8 mouse cellular contexts compared by ENCODE assay signal in the genomic region with DNA sequence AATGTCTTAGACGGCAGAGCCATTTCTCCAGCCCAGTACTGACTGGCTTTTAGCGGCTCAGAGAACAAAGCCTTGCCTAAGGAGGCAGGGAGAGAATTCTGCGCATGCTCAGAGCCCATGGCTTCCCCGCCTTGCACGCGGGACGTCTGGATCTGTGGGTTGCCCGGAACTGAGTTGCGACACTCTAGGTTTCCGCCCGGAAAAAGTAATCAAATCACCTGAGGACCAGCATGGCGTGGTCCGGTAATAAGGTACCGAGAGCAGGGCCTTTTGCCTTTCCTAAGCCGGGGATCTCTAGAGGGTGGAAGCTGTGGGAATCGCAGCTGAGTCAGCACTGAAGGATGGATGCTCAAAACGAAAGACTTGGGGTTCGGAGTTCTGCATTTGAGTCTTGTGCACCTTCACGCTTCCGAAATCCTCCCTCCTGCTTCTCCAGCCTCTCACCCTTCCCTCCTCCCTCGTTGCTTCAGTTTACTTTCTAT. TPM values are rescaled to one million over a fixed set of nuclear protein-coding genes. Genes with fewer than 3 reads are reported as not detected.
DNase-seq lines count a peak whose midpoint lies in the region; ATAC-seq and TF ChIP-seq lines count a peak whose summit lies in the region.

Xrcc5 (plus strand) TSS at position 105 of the 482 bp plus-strand sequence.

- H3K9ac ChIP-seq in heart, embryonic 12.5 days, result peak within 1 kb of the TSS; percentile 72
- H3K9ac ChIP-seq in kidney, postnatal 0 days (ENCODE audit: low read depth, low read length), result peak within 1 kb of the TSS; percentile 54
- peak within 1 kb of the TSS; percentile 81 for H3K9ac ChIP-seq in liver, embryonic 11.5 days (ENCODE audit: low read depth, low read length)
- H3K9ac ChIP-seq in stomach, embryonic 14.5 days (replicated peaks; ENCODE audit: low read depth, low read length), result peak within 1 kb of the TSS; percentile 72

- no peak for TF ChIP-seq CTCF in kidney, postnatal 0 days (IDR thresholded peaks at IDR 0.05; ENCODE audit: low read depth)

- peak; percentile 96 for ATAC-seq in erythroblast, adult 5-6 weeks (replicated peaks; ENCODE audit: low FRiP score, poor library complexity, severe bottlenecking)
- ATAC-seq in heart, embryonic 12.5 days (ENCODE audit: insufficient number of reproducible peaks, low FRiP score), result peak; percentile 93
- ATAC-seq in kidney, postnatal 0 days (replicated peaks; ENCODE audit: low FRiP score, low read depth), result peak; percentile 97
- ATAC-seq in liver, embryonic 11.5 days (replicated peaks; ENCODE audit: low FRiP score), result peak; percentile 99
- peak; percentile 98 for ATAC-seq in stomach, embryonic 14.5 days (ENCODE audit: insufficient number of reproducible peaks, insufficient read depth, low FRiP score, low read depth)

- H3K27ac ChIP-seq in heart, embryonic 12.5 days (ENCODE audit: poor library complexity, severe bottlenecking), result peak within 1 kb of the TSS; percentile 63
- H3K27ac ChIP-seq in kidney, postnatal 0 days, result peak within 1 kb of the TSS; percentile 85
- H3K27ac ChIP-seq in liver, embryonic 11.5 days (ENCODE audit: low read depth, low read length), result peak within 1 kb of the TSS; percentile 95
- H3K27ac ChIP-seq in stomach, embryonic 14.5 days (ENCODE audit: low read length), result peak within 1 kb of the TSS; percentile 61

- H3K36me3 ChIP-seq in heart, embryonic 12.5 days, result peaks cover 2% of the 10 kb centered on the region; the same call in 1 of the 2 replicates
- H3K36me3 ChIP-seq in kidney, postnatal 0 days (ENCODE audit: insufficient read depth, low read length), result peaks cover 2% of the 10 kb centered on the region; the same call in 1 of the 2 replicates
- H3K36me3 ChIP-seq in liver, embryonic 11.5 days (ENCODE audit: control insufficient read depth, insufficient read depth, low read length), result peaks cover 1% of the 10 kb centered on the region; the same call in 1 of the 2 replicates
- no peaks in the 10 kb centered on the region for H3K36me3 ChIP-seq in stomach, embryonic 14.5 days (ENCODE audit: control insufficient read depth, insufficient read depth, low read length)

- peak within 1 kb of the TSS; percentile 67 for H3K4me3 ChIP-seq in heart, embryonic 12.5 days
- peak within 1 kb of the TSS; percentile 56 for H3K4me3 ChIP-seq in kidney, postnatal 0 days (replicated peaks; ENCODE audit: low read depth, low read length)
- peak within 1 kb of the TSS; percentile 71 for H3K4me3 ChIP-seq in liver, embryonic 11.5 days (ENCODE audit: low read depth, low read length)
- H3K4me3 ChIP-seq in stomach, embryonic 14.5 days (ENCODE audit: low read depth, low read length), result peak within 1 kb of the TSS; percentile 60

- H3K27me3 ChIP-seq in heart, embryonic 12.5 days (replicated peaks), result no peaks in the 10 kb centered on the region
- no peaks in the 10 kb centered on the region for H3K27me3 ChIP-seq in kidney, postnatal 0 days (ENCODE audit: insufficient read depth, low read length)
- H3K27me3 ChIP-seq in liver, embryonic 11.5 days (replicated peaks; ENCODE audit: control insufficient read depth, insufficient read depth, low read length), result no peaks in the 10 kb centered on the region
- no peaks in the 10 kb centered on the region for H3K27me3 ChIP-seq in stomach, embryonic 14.5 days (ENCODE audit: control insufficient read depth, insufficient read depth, low read length)

- H3K9me3 ChIP-seq in heart, embryonic 12.5 days (replicated peaks), result no peaks in the 10 kb centered on the region
- no peaks in the 10 kb centered on the region for H3K9me3 ChIP-seq in kidney, postnatal 0 days (replicated peaks; ENCODE audit: low read length)
- H3K9me3 ChIP-seq in liver, embryonic 11.5 days (ENCODE audit: control insufficient read depth, low read length), result no peaks in the 10 kb centered on the region
- H3K9me3 ChIP-seq in stomach, embryonic 14.5 days (ENCODE audit: control insufficient read depth, low read depth, low read length), result no peaks in the 10 kb centered on the region

- no peaks in the 10 kb centered on the region for H3K4me1 ChIP-seq in heart, embryonic 12.5 days (replicated peaks)
- H3K4me1 ChIP-seq in kidney, postnatal 0 days (replicated peaks; ENCODE audit: insufficient read depth, low read length), result 0 out of 2 replicates have a peak, but pooled peaks cover 3% of the 10 kb centered on the region
- H3K4me1 ChIP-seq in liver, embryonic 11.5 days (replicated peaks; ENCODE audit: control insufficient read depth, insufficient read depth, low read length), result peaks cover 3% of the 10 kb centered on the region
- H3K4me1 ChIP-seq in stomach, embryonic 14.5 days (ENCODE audit: control insufficient read depth, insufficient read depth, low read length), result peaks cover 7% of the 10 kb centered on the region

- under 1% methylated on average over 21 of the region's 21 CpGs for WGBS in heart, embryonic 12.5 days
- under 1% methylated on average over 21 of the region's 21 CpGs for WGBS in kidney, postnatal 0 days
- under 1% methylated on average over 21 of the region's 21 CpGs for WGBS in liver, embryonic 11.5 days
- under 1% methylated on average over 21 of the region's 21 CpGs for WGBS in stomach, embryonic 14.5 days

- DNase-seq in B cell, adult 2 months, result peak; percentile 86 to 88
- peak; percentile 99 for DNase-seq in brain, adult 2 months (ENCODE audit: low read depth, low spot score)
- DNase-seq in kidney, postnatal 0 days (ENCODE audit: low spot score), result peak; percentile 98
- DNase-seq in liver, embryonic 11.5 days (ENCODE audit: low spot score), result peak; percentile 90
- peak; percentile 97 for DNase-seq in naive thymus-derived CD4-positive, alpha-beta T cell, adult 2 months (ENCODE audit: low read depth)

- H3K4me2 ChIP-seq in heart, embryonic 12.5 days, result peak within 1 kb of the TSS; percentile 81
- peak within 1 kb of the TSS; percentile 62 for H3K4me2 ChIP-seq in kidney, postnatal 0 days (ENCODE audit: low read length)
- peak within 1 kb of the TSS; percentile 65 for H3K4me2 ChIP-seq in liver, embryonic 11.5 days
- H3K4me2 ChIP-seq in stomach, embryonic 14.5 days (replicated peaks; ENCODE audit: low read depth, low read length), result peak within 1 kb of the TSS; percentile 54

RNA-seq across cellular contexts. Expression of gene Xrcc5, which starts in this region (rescaled TPM):
- 3.6 and 5.6 TPM in 2 replicates for total RNA-seq in erythroblast, adult 5-6 weeks (2015; ENCODE audit: low replicate concordance)
- total RNA-seq in erythroblast, adult 5-6 weeks (2017; ENCODE audit: low replicate concordance), result 1.9 and 2.2 TPM in 2 replicates
- 20.5 and 22.9 TPM in 2 replicates for polyA plus RNA-seq in heart, embryonic 12.5 days (2016; fragmentation: Nextera tagmentation; extraction: Ambion mirVana)
- polyA plus RNA-seq in kidney, postnatal 0 days (2015; fragmentation: Nextera tagmentation; extraction: Ambion mirVana), result 48.9 and 53.2 TPM in 2 replicates
- polyA plus RNA-seq in liver, embryonic 11.5 days (2014; fragmentation: Nextera tagmentation; extraction: Ambion mirVana), result 43.5 and 47.3 TPM in 2 replicates
- 43.6 and 47.8 TPM in 2 replicates for polyA plus RNA-seq in stomach, embryonic 14.5 days (2014; fragmentation: Nextera tagmentation; extraction: Ambion mirVana)

Comparison
In these comparisons a context has a peak if more than half of its experiments do, and no peak if none do; other contexts are left out.
1. Peak in every context shown above with its lines: DNase-seq, ATAC-seq, H3K4me3 ChIP-seq and H3K27ac ChIP-seq.